Mouse (Mus musculus) E14TG2a.4 (cell line): ENCODE data around the gene Cfb.

Experiments used
- CTCF ChIP-seq: conservative IDR thresholded peaks from 2 replicates; pipeline ENCODE4 v1.5.1; 2014; ENCODE audit warnings: low read length
- NANOG ChIP-seq: IDR thresholded peaks from 2 replicates; pipeline ENCODE4 v1.6.1; 2014; ENCODE audit warnings: borderline replicate concordance, low read length, mixed read lengths
- POU5F1 ChIP-seq: IDR thresholded peaks from 2 replicates; pipeline ENCODE4 v1.6.1; 2014; ENCODE audit warnings: low read length, borderline replicate concordance

GRCm38 (mm10) chr17:34849722-34850516 is 12.4 kb downstream of the Cfb start, which contains the start of the genes Skiv2l and Nelfe:
- no peak for TF ChIP-seq CTCF
- TF ChIP-seq NANOG = no peak
- TF ChIP-seq POU5F1 = no peak
